Comparison of ENCODE assay signal across 15 mouse cellular contexts in the genomic region with DNA sequence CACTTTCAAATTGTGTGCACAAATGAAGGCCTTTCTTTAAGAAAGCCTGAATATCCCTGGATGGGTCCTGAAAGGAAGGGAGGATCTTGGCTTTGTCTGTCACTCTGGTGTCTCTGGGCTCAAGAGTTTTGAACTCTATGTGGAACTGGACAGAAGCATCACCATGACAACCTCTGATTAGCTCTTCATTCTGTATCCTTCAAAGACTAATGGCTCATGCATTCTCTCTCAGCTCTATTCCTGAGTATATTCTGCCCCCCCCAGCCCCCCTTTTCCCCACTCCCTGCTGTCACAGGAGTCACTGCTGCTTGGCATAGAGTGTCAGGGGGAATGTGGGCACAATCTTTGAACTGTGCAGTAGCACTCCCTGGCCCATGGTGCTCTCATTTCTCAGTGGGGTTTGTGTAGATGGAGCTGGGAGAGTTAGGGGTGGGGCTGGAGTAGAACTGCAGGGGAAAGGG. TPM values are rescaled to one million over a fixed set of nuclear protein-coding genes. Genes with fewer than 3 reads are reported as not detected.
DNase-seq lines count a peak whose midpoint lies in the region; ATAC-seq lines count a peak whose summit lies in the region.
"Had no signal": no experiment of that assay in that cellular context is flagged by ENCODE, and none has a peak within 500 bp of the region (broad histone marks: within the 10 kb centered on the region; RNA-seq: fewer than 3 reads in every experiment).

No protein-coding gene starts in this region.

- no peaks in the 10 kb centered on the region for H3K9me3 ChIP-seq in embryonic facial prominence, embryonic 11.5 days (replicated peaks; ENCODE audit: control insufficient read depth, low read length)
- no peaks in the 10 kb centered on the region for H3K9me3 ChIP-seq in embryonic facial prominence, embryonic 10.5 days
- H3K9me3 ChIP-seq in hindbrain, embryonic 10.5 days = no peaks in the 10 kb centered on the region
- no peaks in the 10 kb centered on the region for H3K9me3 ChIP-seq in midbrain, embryonic 11.5 days (ENCODE audit: control insufficient read depth, low read length)
- H3K9me3 ChIP-seq: limb, embryonic 10.5 days; liver, embryonic 15.5 days had no signal

- H3K27me3 ChIP-seq in embryonic facial prominence, embryonic 11.5 days (ENCODE audit: control insufficient read depth, insufficient read depth, low read length) = no peaks in the 10 kb centered on the region
- H3K27me3 ChIP-seq in embryonic facial prominence, embryonic 10.5 days (replicated peaks; ENCODE audit: low read depth, poor library complexity, severe bottlenecking) = no peaks in the 10 kb centered on the region
- H3K27me3 ChIP-seq in hindbrain, embryonic 10.5 days (ENCODE audit: insufficient read depth, poor library complexity, severe bottlenecking) = peaks cover 26% of the 10 kb centered on the region
- no peaks in the 10 kb centered on the region for H3K27me3 ChIP-seq in midbrain, embryonic 11.5 days (ENCODE audit: control insufficient read depth, insufficient read depth, low read length)
- H3K27me3 ChIP-seq: liver, embryonic 15.5 days had no signal

- peak; percentile 45; the same call in 1 of the 2 replicates for ATAC-seq in embryonic facial prominence, embryonic 11.5 days (replicated peaks; ENCODE audit: insufficient number of reproducible peaks, low FRiP score, low TSS enrichment, low read depth)
- ATAC-seq in midbrain, embryonic 11.5 days (ENCODE audit: low FRiP score) = peak; percentile 66; the same call in 1 of the 2 replicates
- no peak for ATAC-seq in granulocyte monocyte progenitor cell, adult 5-6 weeks (replicated peaks; ENCODE audit: poor library complexity, severe bottlenecking)
- ATAC-seq: intestine, embryonic 16.5 days had no signal

- no peak overlapping the region for H3K4me3 ChIP-seq in embryonic facial prominence, embryonic 11.5 days (ENCODE audit: low read depth, low read length)
- no peak overlapping the region for H3K4me3 ChIP-seq in embryonic facial prominence, embryonic 10.5 days
- no peak overlapping the region for H3K4me3 ChIP-seq in hindbrain, embryonic 10.5 days
- no peak overlapping the region for H3K4me3 ChIP-seq in midbrain, embryonic 11.5 days (ENCODE audit: low read depth, low read length)
- H3K4me3 ChIP-seq: limb, embryonic 10.5 days; liver, embryonic 15.5 days had no signal

- H3K4me2 ChIP-seq in embryonic facial prominence, embryonic 11.5 days (ENCODE audit: low read depth, low read length) = no peak overlapping the region
- H3K4me2 ChIP-seq in midbrain, embryonic 11.5 days = no peak overlapping the region
- H3K4me2 ChIP-seq: liver, embryonic 15.5 days had no signal

- no peaks in the 10 kb centered on the region for H3K36me3 ChIP-seq in embryonic facial prominence, embryonic 11.5 days (replicated peaks; ENCODE audit: control insufficient read depth, insufficient read depth, low read depth, low read length)
- no peaks in the 10 kb centered on the region for H3K36me3 ChIP-seq in embryonic facial prominence, embryonic 10.5 days (replicated peaks)
- H3K36me3 ChIP-seq in hindbrain, embryonic 10.5 days = peaks cover 80% of the 10 kb centered on the region
- no peaks in the 10 kb centered on the region for H3K36me3 ChIP-seq in midbrain, embryonic 11.5 days (ENCODE audit: control insufficient read depth, insufficient read depth, low read length)
- H3K36me3 ChIP-seq: limb, embryonic 10.5 days; liver, embryonic 15.5 days had no signal

- H3K4me1 ChIP-seq in embryonic facial prominence, embryonic 11.5 days (ENCODE audit: control insufficient read depth, insufficient read depth, low read length) = no peaks in the 10 kb centered on the region
- peaks cover 15% of the 10 kb centered on the region for H3K4me1 ChIP-seq in embryonic facial prominence, embryonic 10.5 days
- H3K4me1 ChIP-seq in hindbrain, embryonic 10.5 days (replicated peaks) = peaks cover 17% of the 10 kb centered on the region
- H3K4me1 ChIP-seq in midbrain, embryonic 11.5 days (ENCODE audit: control insufficient read depth, insufficient read depth, low read length) = peaks cover 10% of the 10 kb centered on the region
- H3K4me1 ChIP-seq: liver, embryonic 15.5 days had no signal

- peak; percentile 15 for DNase-seq in embryonic facial prominence, embryonic 11.5 days (ENCODE audit: low spot score)
- DNase-seq in embryonic facial prominence, embryonic 10.5 days (ENCODE audit: low spot score) = no peak
- DNase-seq in hindbrain, embryonic 10.5 days (ENCODE audit: low spot score) = peak; percentile 27
- no peak for DNase-seq in midbrain, embryonic 11.5 days (ENCODE audit: low spot score, missing footprints)
- DNase-seq in heart, adult 11 months = no peak
- no peak for DNase-seq in thymus, postnatal 36 days
- no peak for DNase-seq in frontal cortex, postnatal 10 days (ENCODE audit: low spot score in 2 of 2)
- DNase-seq: adrenal gland, postnatal 25 days; cerebellum, postnatal 25 days; kidney, postnatal 25 days; thymus, postnatal 4 days had no signal

- no peak overlapping the region for H3K9ac ChIP-seq in embryonic facial prominence, embryonic 11.5 days (replicated peaks; ENCODE audit: low read length)
- H3K9ac ChIP-seq in midbrain, embryonic 11.5 days (ENCODE audit: low read length) = no peak overlapping the region
- H3K9ac ChIP-seq: liver, embryonic 15.5 days had no signal

- no peak overlapping the region for H3K27ac ChIP-seq in embryonic facial prominence, embryonic 11.5 days (replicated peaks; ENCODE audit: low read depth, low read length)
- H3K27ac ChIP-seq in embryonic facial prominence, embryonic 10.5 days (replicated peaks) = no peak overlapping the region
- H3K27ac ChIP-seq in hindbrain, embryonic 10.5 days = peak overlapping the region; percentile 13; the same call in 1 of the 2 replicates
- no peak overlapping the region for H3K27ac ChIP-seq in midbrain, embryonic 11.5 days (ENCODE audit: low read depth, low read length)
- H3K27ac ChIP-seq: limb, embryonic 10.5 days; liver, embryonic 15.5 days had no signal

RNA-seq across cellular contexts. Expression of a gene that starts 14.6 kb away (rescaled TPM):
- 2.5 and 3.7 TPM in 2 replicates for polyA plus RNA-seq in embryonic facial prominence, embryonic 11.5 days (2014; fragmentation: Nextera tagmentation; extraction: Ambion mirVana)
- polyA plus RNA-seq in embryonic facial prominence, embryonic 10.5 days (2016; fragmentation: Nextera tagmentation; extraction: Ambion mirVana) = 4.4 and 9.7 TPM in 2 replicates
- 31.4 and 32.4 TPM in 2 replicates for polyA plus RNA-seq in hindbrain, embryonic 10.5 days (2016; fragmentation: Nextera tagmentation; extraction: Ambion mirVana)
- 17.6 and 20.4 TPM in 2 replicates for polyA plus RNA-seq in midbrain, embryonic 11.5 days (2014; fragmentation: Nextera tagmentation; extraction: Ambion mirVana)
- 1.6 TPM in 1 of 2 replicates, not detected in the other for total RNA-seq in granulocyte monocyte progenitor cell, adult 5-6 weeks (2014; fragmentation: Nextera tagmentation)
- total RNA-seq in granulocyte monocyte progenitor cell, adult 5-6 weeks (2017) = not detected in 2 replicates

Comparison
In these comparisons a context has a peak if more than half of its experiments do, and no peak if none do; other contexts are left out.
1. DNase-seq: peak in embryonic facial prominence, embryonic 11.5 days (single experiment) and hindbrain, embryonic 10.5 days (single experiment); none in embryonic facial prominence, embryonic 10.5 days (single experiment), midbrain, embryonic 11.5 days (single experiment), heart, adult 11 months (single experiment), thymus, postnatal 36 days (0 of 2) and frontal cortex, postnatal 10 days (0 of 2).